Mouse (Mus musculus): ENCODE measurements around the gene Kremen2.

GRCm38 (mm10) chr17:23757581-23757980 lies 11.9 kb upstream of the Kremen2 start:
- no peak for TF ChIP-seq CTCF (IDR thresholded peaks at IDR 0.05)
- no peak for TF ChIP-seq EP300 (IDR thresholded peaks at IDR 0.05)
